8 mouse cellular contexts compared by ENCODE assay signal in the genomic region with DNA sequence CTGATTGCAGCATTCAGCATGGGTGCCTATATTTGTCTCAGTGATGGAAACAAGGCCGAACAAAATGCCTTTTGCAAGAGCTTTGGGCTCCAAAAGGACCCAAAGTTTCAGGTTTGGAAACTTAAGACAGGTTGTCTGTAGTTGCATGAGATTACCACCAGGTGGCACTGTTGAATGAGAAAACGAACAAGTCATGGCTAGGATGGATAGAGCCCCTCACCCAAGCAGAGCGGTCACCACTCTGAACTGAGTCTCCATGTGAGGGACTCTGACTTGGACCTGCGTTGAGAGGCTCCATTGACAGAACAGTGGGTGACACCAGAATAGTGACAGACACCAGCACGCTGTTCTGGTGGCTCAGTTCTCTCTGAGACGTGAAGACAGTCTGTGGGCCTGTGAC. TPM values are rescaled to one million over a fixed set of nuclear protein-coding genes. Genes with fewer than 3 reads are reported as not detected.
A peak's percentile ranks its signal among the peaks of the same experiment; 100 is the strongest.
DNase-seq lines count a peak whose midpoint lies in the region; ATAC-seq and TF ChIP-seq lines count a peak whose summit lies in the region.

No protein-coding gene starts in this region.

- no peak for ATAC-seq in forebrain, embryonic 12.5 days (ENCODE audit: low FRiP score)
- 0 out of 2 replicates have a peak, but pooled peaks have one; percentile 70 for ATAC-seq in limb, embryonic 11.5 days (ENCODE audit: insufficient number of reproducible peaks, low FRiP score, low TSS enrichment, low read depth)
- no peak for ATAC-seq in neural tube, embryonic 11.5 days (ENCODE audit: insufficient read depth, low FRiP score, low TSS enrichment)

- in situ Hi-C loops in CH12.LX (cut with MboI; ENCODE audit: low pct_ligation_motif_present, low pct_unique_long_range_greater_than_20kb, low sequenced_read_pairs), result no loop called here

- no peak for TF ChIP-seq POLR2A in CH12.LX (IDR thresholded peaks at IDR 0.05; ENCODE audit: low read depth, low read length)
- no peak for TF ChIP-seq POLR2A in cortical plate, adult 2 months (IDR thresholded peaks at IDR 0.05; ENCODE audit: extremely low read depth, insufficient read depth, low read length)

- intact Hi-C loops in heart, postnatal 36 days (cut with DNase I), result loop anchor here (1.0 to 2.0 kb wide), 4 partner anchors 18 to 358 kb away; a partner anchor contains a TSS

- 48% methylated on average over 6 of the region's 6 CpGs for WGBS in forebrain, embryonic 10.5 days
- 45% methylated on average over 6 of the region's 6 CpGs for WGBS in forebrain, embryonic 12.5 days
- 31% methylated on average over 6 of the region's 6 CpGs for WGBS in limb, embryonic 11.5 days
- WGBS in neural tube, embryonic 11.5 days, result 41% methylated on average over 6 of the region's 6 CpGs

- no peak overlapping the region for H3K4me2 ChIP-seq in forebrain, embryonic 12.5 days
- H3K4me2 ChIP-seq in CH12.LX (ENCODE audit: insufficient read depth, low read depth, poor library complexity, severe bottlenecking), result no peak overlapping the region
- no peak overlapping the region for H3K4me2 ChIP-seq in limb, embryonic 11.5 days (ENCODE audit: low read depth, severe bottlenecking)
- no peak overlapping the region for H3K4me2 ChIP-seq in neural tube, embryonic 11.5 days (ENCODE audit: low read depth)

- no peaks in the 10 kb centered on the region for H3K9me3 ChIP-seq in forebrain, embryonic 10.5 days
- no peaks in the 10 kb centered on the region for H3K9me3 ChIP-seq in forebrain, embryonic 12.5 days
- H3K9me3 ChIP-seq in CH12.LX (replicated peaks; ENCODE audit: low read length), result no peaks in the 10 kb centered on the region
- no peaks in the 10 kb centered on the region for H3K9me3 ChIP-seq in limb, embryonic 11.5 days (ENCODE audit: control insufficient read depth, low read length)
- no peaks in the 10 kb centered on the region for H3K9me3 ChIP-seq in neural tube, embryonic 11.5 days (ENCODE audit: control insufficient read depth, low read length)

- H3K79me2 ChIP-seq in CH12.LX (replicated peaks; ENCODE audit: control insufficient read depth, extremely low read depth, insufficient read depth, poor library complexity, severe bottlenecking), result no peaks in the 10 kb centered on the region

- H3K9ac ChIP-seq in forebrain, embryonic 12.5 days, result no peak overlapping the region
- H3K9ac ChIP-seq in CH12.LX (ENCODE audit: insufficient read depth, low read depth), result no peak overlapping the region
- H3K9ac ChIP-seq in limb, embryonic 11.5 days (ENCODE audit: low read length), result no peak overlapping the region
- no peak overlapping the region for H3K9ac ChIP-seq in neural tube, embryonic 11.5 days (ENCODE audit: low read length)

- H3K4me3 ChIP-seq in forebrain, embryonic 10.5 days, result no peak overlapping the region
- H3K4me3 ChIP-seq in forebrain, embryonic 12.5 days (replicated peaks), result no peak overlapping the region
- H3K4me3 ChIP-seq in CH12.LX (replicated peaks in 1 of 3; ENCODE audit: low read depth in 2 of 3, low read length in 2 of 3, poor library complexity in 1 of 3), result no peak overlapping the region
- H3K4me3 ChIP-seq in cortical plate, adult 2 months (ENCODE audit: insufficient read depth, low read length), result no peak overlapping the region
- no peak overlapping the region for H3K4me3 ChIP-seq in limb, embryonic 11.5 days (ENCODE audit: low read depth, low read length)
- H3K4me3 ChIP-seq in neural tube, embryonic 11.5 days (ENCODE audit: low read depth, low read length), result no peak overlapping the region

- H3K27ac ChIP-seq in forebrain, embryonic 10.5 days, result no peak overlapping the region
- no peak overlapping the region for H3K27ac ChIP-seq in forebrain, embryonic 12.5 days
- no peak overlapping the region for H3K27ac ChIP-seq in CH12.LX (ENCODE audit: insufficient read depth, low read depth)
- H3K27ac ChIP-seq in cortical plate, adult 2 months (ENCODE audit: insufficient read depth, low read length), result no peak overlapping the region
- H3K27ac ChIP-seq in limb, embryonic 11.5 days (replicated peaks; ENCODE audit: low read depth, low read length), result no peak overlapping the region
- no peak overlapping the region for H3K27ac ChIP-seq in neural tube, embryonic 11.5 days (ENCODE audit: low read depth, low read length)

- peak; percentile 41 for DNase-seq in forebrain, embryonic 10.5 days (ENCODE audit: extremely low spot score, low spot score)
- peak; percentile 32 for DNase-seq in CH12.LX (ENCODE audit: extremely low read depth)
- peak; percentile 48 to 50 for DNase-seq in heart, postnatal 36 days
- DNase-seq in limb, embryonic 11.5 days (ENCODE audit: low spot score), result peak; percentile 72
- peak; percentile 60 for DNase-seq in neural tube, embryonic 11.5 days (ENCODE audit: low spot score)
- no peak for DNase-seq in Muller cell, postnatal 12 days (ENCODE audit: inconsistent ontology term)

- peak; percentile 71 for TF ChIP-seq RAD21 in CH12.LX (IDR thresholded peaks at IDR 0.05; ENCODE audit: low read depth, low read length)

- TF ChIP-seq CTCF in CH12.LX (conservative IDR thresholded peaks at IDR 0.05 in 1 of 2, IDR thresholded peaks at IDR 0.05 in 1 of 2; ENCODE audit: low read depth in 2 of 2, low read length in 2 of 2), result peak; percentile 75
- peak; percentile 77 for TF ChIP-seq CTCF in cortical plate, adult 2 months (IDR thresholded peaks at IDR 0.05; ENCODE audit: extremely low read depth, insufficient read depth, low read length)

- H3K4me1 ChIP-seq in forebrain, embryonic 10.5 days, result peaks cover 10% of the 10 kb centered on the region
- peaks cover 10% of the 10 kb centered on the region for H3K4me1 ChIP-seq in forebrain, embryonic 12.5 days
- no peaks in the 10 kb centered on the region for H3K4me1 ChIP-seq in CH12.LX (ENCODE audit: control insufficient read depth in 1 of 2, insufficient read depth in 2 of 2)
- H3K4me1 ChIP-seq in cortical plate, adult 2 months (ENCODE audit: control insufficient read depth, insufficient read depth, low read length), result no peaks in the 10 kb centered on the region
- peaks cover 8% of the 10 kb centered on the region; the same call in 1 of the 2 replicates for H3K4me1 ChIP-seq in limb, embryonic 11.5 days (ENCODE audit: control insufficient read depth, insufficient read depth, low read length)
- no peaks in the 10 kb centered on the region for H3K4me1 ChIP-seq in neural tube, embryonic 11.5 days (ENCODE audit: control insufficient read depth, insufficient read depth, low read length)

- no peaks in the 10 kb centered on the region for H3K36me3 ChIP-seq in forebrain, embryonic 10.5 days (replicated peaks)
- H3K36me3 ChIP-seq in forebrain, embryonic 12.5 days (replicated peaks), result no peaks in the 10 kb centered on the region
- H3K36me3 ChIP-seq in CH12.LX (replicated peaks in 1 of 2; ENCODE audit: control insufficient read depth in 1 of 2, insufficient read depth in 1 of 2, low read length in 1 of 2), result no peaks in the 10 kb centered on the region
- H3K36me3 ChIP-seq in limb, embryonic 11.5 days (ENCODE audit: control insufficient read depth, insufficient read depth, low read length), result no peaks in the 10 kb centered on the region
- no peaks in the 10 kb centered on the region for H3K36me3 ChIP-seq in neural tube, embryonic 11.5 days (ENCODE audit: control insufficient read depth, insufficient read depth, low read length)

- H3K27me3 ChIP-seq in forebrain, embryonic 10.5 days (ENCODE audit: poor library complexity, severe bottlenecking), result no peaks in the 10 kb centered on the region
- H3K27me3 ChIP-seq in forebrain, embryonic 12.5 days, result peaks cover 2% of the 10 kb centered on the region; the same call in 1 of the 2 replicates
- peaks cover 65% of the 10 kb centered on the region for H3K27me3 ChIP-seq in CH12.LX (replicated peaks)
- H3K27me3 ChIP-seq in limb, embryonic 11.5 days (ENCODE audit: control insufficient read depth, insufficient read depth, low read length), result no peaks in the 10 kb centered on the region
- no peaks in the 10 kb centered on the region for H3K27me3 ChIP-seq in neural tube, embryonic 11.5 days (ENCODE audit: control insufficient read depth, insufficient read depth, low read length)

- dilution Hi-C loops in CH12.LX (cut with MboI; ENCODE audit: extremely low pct_ligation_motif_present, extremely low pct_unique_long_range_greater_than_20kb, low sequenced_read_pairs), result no loop called here

- TF ChIP-seq EP300 in CH12.LX (IDR thresholded peaks at IDR 0.05; ENCODE audit: low read length), result no peak

RNA-seq across cellular contexts. Expression of a gene that starts 13.2 kb away (rescaled TPM):
- polyA plus RNA-seq in forebrain, embryonic 10.5 days (2016; fragmentation: Nextera tagmentation; extraction: Ambion mirVana), result not detected in 2 replicates
- not detected in 2 replicates for polyA plus RNA-seq in forebrain, embryonic 12.5 days (2016; fragmentation: Nextera tagmentation; extraction: Ambion mirVana)
- total RNA-seq in CH12.LX (2012; rRNA removed) (not detected in 2 replicates), CH12.LX (2014; rRNA removed) (not detected in 2 replicates)
- polyA plus RNA-seq in CH12.LX (2012; ENCODE audit: insufficient read length, low read depth), result not detected in 2 replicates
- not detected in 2 replicates for polyA plus RNA-seq in cortical plate, adult 2 months (2012; rRNA removed)
- not detected for total RNA-seq in heart, postnatal 36 days (2021)
- polyA plus RNA-seq in limb, embryonic 11.5 days (2014; fragmentation: Nextera tagmentation; extraction: Ambion mirVana), result not detected in 2 replicates
- not detected in 2 replicates for polyA plus RNA-seq in neural tube, embryonic 11.5 days (2014; fragmentation: Nextera tagmentation; extraction: Ambion mirVana)

RNA-seq across cellular contexts. Expression of a gene that starts 19.6 kb away (rescaled TPM):
- not detected in 2 replicates for polyA plus RNA-seq in forebrain, embryonic 10.5 days (2016; fragmentation: Nextera tagmentation; extraction: Ambion mirVana)
- polyA plus RNA-seq in forebrain, embryonic 12.5 days (2016; fragmentation: Nextera tagmentation; extraction: Ambion mirVana), result not detected in 2 replicates
- not detected in 2 replicates for total RNA-seq in CH12.LX (2012; rRNA removed)
- total RNA-seq in CH12.LX (2014; rRNA removed), result not detected in 2 replicates
- polyA plus RNA-seq in CH12.LX (2012; ENCODE audit: insufficient read length, low read depth), result not detected in 2 replicates
- not detected in 2 replicates for polyA plus RNA-seq in cortical plate, adult 2 months (2012; rRNA removed)
- not detected for total RNA-seq in heart, postnatal 36 days (2021)
- not detected in 2 replicates for polyA plus RNA-seq in limb, embryonic 11.5 days (2014; fragmentation: Nextera tagmentation; extraction: Ambion mirVana)
- not detected in 2 replicates for polyA plus RNA-seq in neural tube, embryonic 11.5 days (2014; fragmentation: Nextera tagmentation; extraction: Ambion mirVana)

RNA-seq across cellular contexts. Expression of a gene that starts 42.4 kb away (rescaled TPM):
- not detected in 2 replicates for polyA plus RNA-seq in forebrain, embryonic 10.5 days (2016; fragmentation: Nextera tagmentation; extraction: Ambion mirVana)
- polyA plus RNA-seq in forebrain, embryonic 12.5 days (2016; fragmentation: Nextera tagmentation; extraction: Ambion mirVana), result not detected in 2 replicates
- not detected in 2 replicates for total RNA-seq in CH12.LX (2012; rRNA removed)
- not detected in 2 replicates for total RNA-seq in CH12.LX (2014; rRNA removed)
- not detected in 2 replicates for polyA plus RNA-seq in CH12.LX (2012; ENCODE audit: insufficient read length, low read depth)
- not detected in 2 replicates for polyA plus RNA-seq in cortical plate, adult 2 months (2012; rRNA removed)
- total RNA-seq in heart, postnatal 36 days (2021), result not detected
- not detected in 2 replicates for polyA plus RNA-seq in limb, embryonic 11.5 days (2014; fragmentation: Nextera tagmentation; extraction: Ambion mirVana)
- polyA plus RNA-seq in neural tube, embryonic 11.5 days (2014; fragmentation: Nextera tagmentation; extraction: Ambion mirVana), result not detected in 2 replicates

RNA-seq across cellular contexts. Expression of a gene that starts 57.0 kb away (rescaled TPM):
- polyA plus RNA-seq in forebrain, embryonic 10.5 days (2016; fragmentation: Nextera tagmentation; extraction: Ambion mirVana), result 0.51 and 1.00 TPM in 2 replicates
- polyA plus RNA-seq in forebrain, embryonic 12.5 days (2016; fragmentation: Nextera tagmentation; extraction: Ambion mirVana), result 0.34 and 0.45 TPM in 2 replicates
- total RNA-seq in CH12.LX (2012; rRNA removed), result not detected in 2 replicates
- not detected in 2 replicates for total RNA-seq in CH12.LX (2014; rRNA removed)
- not detected in 2 replicates for polyA plus RNA-seq in CH12.LX (2012; ENCODE audit: insufficient read length, low read depth)
- polyA plus RNA-seq in cortical plate, adult 2 months (2012; rRNA removed), result 43.0 and 45.7 TPM in 2 replicates
- total RNA-seq in heart, postnatal 36 days (2021), result 1 to 10 TPM; 1.8 to 2.0 TPM
- 0.27 and 0.72 TPM in 2 replicates for polyA plus RNA-seq in limb, embryonic 11.5 days (2014; fragmentation: Nextera tagmentation; extraction: Ambion mirVana)
- polyA plus RNA-seq in neural tube, embryonic 11.5 days (2014; fragmentation: Nextera tagmentation; extraction: Ambion mirVana), result not detected in 2 replicates

RNA-seq across cellular contexts. Expression of a gene that starts 58.4 kb away (rescaled TPM):
- not detected in 2 replicates for polyA plus RNA-seq in forebrain, embryonic 10.5 days (2016; fragmentation: Nextera tagmentation; extraction: Ambion mirVana)
- polyA plus RNA-seq in forebrain, embryonic 12.5 days (2016; fragmentation: Nextera tagmentation; extraction: Ambion mirVana), result not detected in 2 replicates
- total RNA-seq in CH12.LX (2012; rRNA removed) (not detected in 2 replicates), CH12.LX (2014; rRNA removed) (not detected in 2 replicates)
- not detected in 2 replicates for polyA plus RNA-seq in CH12.LX (2012; ENCODE audit: insufficient read length, low read depth)
- polyA plus RNA-seq in cortical plate, adult 2 months (2012; rRNA removed), result not detected in 2 replicates
- not detected for total RNA-seq in heart, postnatal 36 days (2021)
- polyA plus RNA-seq in limb, embryonic 11.5 days (2014; fragmentation: Nextera tagmentation; extraction: Ambion mirVana), result not detected in 2 replicates
- not detected in 2 replicates for polyA plus RNA-seq in neural tube, embryonic 11.5 days (2014; fragmentation: Nextera tagmentation; extraction: Ambion mirVana)
